Mouse (Mus musculus): Measurements from ENCODE around the gene Tcp11l1.
A peak's percentile ranks its signal among the peaks of the same experiment; 100 is the strongest.

Gene Tcp11l1

GRCm38 (mm10) chr2:104712486-104712809 is 479 bp upstream of the Tcp11l1 start:
- no peak for DNase-seq (ENCODE audit: low spot score in 2 of 2)

GRCm38 (mm10) chr2:104710670-104711370 is 1.1 kb downstream of the Tcp11l1 start:
- DNase-seq (ENCODE audit: low spot score in 2 of 2): no peak

- no peak for DNase-seq (ENCODE audit: low spot score in 2 of 2)
Measured at GRCm38 (mm10) chr2:104709786-104710337, 2.1 kb downstream of the Tcp11l1 start.

- DNase-seq (ENCODE audit: low spot score in 2 of 2): no peak
Measured at GRCm38 (mm10) chr2:104704355-104704754, 7.6 kb downstream of the Tcp11l1 start.

- no peak for DNase-seq (ENCODE audit: low spot score in 2 of 2)
Measured at GRCm38 (mm10) chr2:104703158-104703557, 8.8 kb downstream of the Tcp11l1 start.

GRCm38 (mm10) chr2:104699659-104700058 is 12.3 kb downstream of the Tcp11l1 start:
- no peak for DNase-seq (ENCODE audit: low spot score in 2 of 2)

- DNase-seq (ENCODE audit: low spot score in 2 of 2): no peak
Measured at GRCm38 (mm10) chr2:104692551-104692950, 19.4 kb downstream of the Tcp11l1 start.

GRCm38 (mm10) chr2:104690720-104691119 is 21.2 kb downstream of the Tcp11l1 start:
- no peak for DNase-seq (ENCODE audit: low spot score in 2 of 2)

- DNase-seq (ENCODE audit: low spot score in 2 of 2): no peak
Measured at GRCm38 (mm10) chr2:104688724-104689123, 23.2 kb downstream of the Tcp11l1 start.

- DNase-seq (ENCODE audit: low spot score in 2 of 2): no peak
Measured at GRCm38 (mm10) chr2:104688321-104688720, 23.6 kb downstream of the Tcp11l1 start.

- no peak for DNase-seq (ENCODE audit: low spot score in 2 of 2)
Measured at GRCm38 (mm10) chr2:104687261-104687660, 24.7 kb downstream of the Tcp11l1 start.

GRCm38 (mm10) chr2:104685418-104685817 is 26.6 kb downstream of the Tcp11l1 start:
- DNase-seq (ENCODE audit: low spot score in 2 of 2): peak; percentile 68 to 81

- DNase-seq (ENCODE audit: low spot score in 2 of 2): no peak
Measured at GRCm38 (mm10) chr2:104684771-104685170, 27.2 kb downstream of the Tcp11l1 start.

GRCm38 (mm10) chr2:104677326-104677725 is 34.6 kb downstream of the Tcp11l1 start:
- no peak for DNase-seq (ENCODE audit: low spot score in 2 of 2)

GRCm38 (mm10) chr2:104671724-104672123 is 40.2 kb downstream of the Tcp11l1 start:
- DNase-seq (ENCODE audit: low spot score in 2 of 2): no peak

- no peak for DNase-seq (ENCODE audit: low spot score in 2 of 2)
Measured at GRCm38 (mm10) chr2:104669122-104669804, 42.7 kb downstream of the Tcp11l1 start.

GRCm38 (mm10) chr2:104663372-104664100 is 48.4 kb downstream of the Tcp11l1 start:
- no peak for DNase-seq (ENCODE audit: low spot score in 2 of 2)

GRCm38 (mm10) chr2:104658659-104659058 is 53.3 kb downstream of the Tcp11l1 start:
- DNase-seq (ENCODE audit: low spot score in 2 of 2): no peak

- no peak for DNase-seq (ENCODE audit: low spot score in 2 of 2)
Measured at GRCm38 (mm10) chr2:104615985-104616711, 95.8 kb downstream of the Tcp11l1 start.

- DNase-seq (ENCODE audit: low spot score in 2 of 2): no peak
Measured at GRCm38 (mm10) chr2:104614786-104615185, 97.2 kb downstream of the Tcp11l1 start.

Data from frontal cortex, postnatal 25 days (tissue).